Mouse (Mus musculus) forelimb bud, embryonic 11.5 days (tissue): Measurements from ENCODE around the gene Atp10a.

ENCODE experiments used
- DNase-seq: peaks from one replicate; pipeline ENCODE4 v3.0.0-alpha.2; 2012; ENCODE audit warnings: low read depth, low spot score

The Atp10a gene

GRCm38 (mm10) chr7:58690069-58690923 lies 34.3 kb downstream of the Atp10a start:
- no peak for DNase-seq

GRCm38 (mm10) chr7:58690997-58691596 lies 35.1 kb downstream of the Atp10a start:
- DNase-seq: no peak

- no peak for DNase-seq
Observed at GRCm38 (mm10) chr7:58692704-58693103, 36.7 kb downstream of the Atp10a start.

- no peak for DNase-seq
Observed at GRCm38 (mm10) chr7:58693342-58693741, 37.4 kb downstream of the Atp10a start.

- DNase-seq: no peak
Observed at GRCm38 (mm10) chr7:58695661-58696060, 39.7 kb downstream of the Atp10a start.

GRCm38 (mm10) chr7:58697092-58697491 lies 41.1 kb downstream of the Atp10a start:
- DNase-seq: no peak

- DNase-seq: no peak
Observed at GRCm38 (mm10) chr7:58698738-58699442, 42.9 kb downstream of the Atp10a start.

GRCm38 (mm10) chr7:58701311-58701710 lies 45.3 kb downstream of the Atp10a start:
- DNase-seq: no peak

GRCm38 (mm10) chr7:58705158-58705557 lies 49.2 kb downstream of the Atp10a start:
- DNase-seq: no peak

- DNase-seq: no peak
Observed at GRCm38 (mm10) chr7:58709306-58709705, 53.3 kb downstream of the Atp10a start.

- DNase-seq: no peak
Observed at GRCm38 (mm10) chr7:58710312-58710711, 54.3 kb downstream of the Atp10a start.

- no peak for DNase-seq
Observed at GRCm38 (mm10) chr7:58711811-58712210, 55.8 kb downstream of the Atp10a start.

GRCm38 (mm10) chr7:58715576-58716144 lies 59.7 kb downstream of the Atp10a start:
- no peak for DNase-seq

GRCm38 (mm10) chr7:58716626-58717025 lies 60.7 kb downstream of the Atp10a start:
- no peak for DNase-seq

- DNase-seq: no peak
Observed at GRCm38 (mm10) chr7:58718556-58718955, 62.6 kb downstream of the Atp10a start.

- DNase-seq: no peak
Observed at GRCm38 (mm10) chr7:58719218-58719938, 63.4 kb downstream of the Atp10a start.

GRCm38 (mm10) chr7:58722250-58722649 lies 66.3 kb downstream of the Atp10a start:
- DNase-seq: no peak

- DNase-seq: peak; percentile 14
Observed at GRCm38 (mm10) chr7:58730201-58730600, 74.2 kb downstream of the Atp10a start.

GRCm38 (mm10) chr7:58730831-58731230 lies 74.9 kb downstream of the Atp10a start:
- no peak for DNase-seq

GRCm38 (mm10) chr7:58732406-58732805 lies 76.4 kb downstream of the Atp10a start:
- DNase-seq: peak; percentile 12

- no peak for DNase-seq
Observed at GRCm38 (mm10) chr7:58733490-58733901, 77.5 kb downstream of the Atp10a start.
